Mouse (Mus musculus) embryonic facial prominence, embryonic 12.5 days (tissue): Measurements from ENCODE around the gene Wdr20. TPM values are rescaled to one million over a fixed set of nuclear protein-coding genes. Genes with fewer than 3 reads are reported as not detected.

Source experiments
- ATAC-seq: fragments of 200-750 bp; cut with Nextera tagmentation; 2 replicates; pipeline ENCODE4 v1.8.0; 2017; ENCODE audit not compliant: insufficient number of reproducible peaks, insufficient read depth, low FRiP score, low TSS enrichment
- H3K27ac ChIP-seq: fragments of 300-500 bp; sonication (generic); 2 replicates; pipeline ENCODE4 v1.5.1; 2016; ENCODE audit warnings: mild to moderate bottlenecking
- H3K27me3 ChIP-seq: fragments of 300-500 bp; sonication (generic); 2 replicates; pipeline ENCODE4 v1.6.1; 2016; ENCODE audit warnings: mild to moderate bottlenecking, moderate library complexity
- H3K36me3 ChIP-seq: fragments of 300-500 bp; sonication (generic); 2 replicates; pipeline ENCODE4 v1.6.1; 2016; ENCODE audit warnings: mild to moderate bottlenecking
- H3K4me1 ChIP-seq: fragments of 300-500 bp; sonication (generic); 2 replicates; pipeline ENCODE4 v1.6.1; 2016
- H3K4me2 ChIP-seq: fragments of 300-500 bp; sonication (generic); replicated peaks from 2 replicates; pipeline ENCODE4 v1.6.1; 2016; ENCODE audit warnings: mild to moderate bottlenecking, moderate library complexity
- H3K4me3 ChIP-seq: fragments of 300-500 bp; sonication (generic); 2 replicates; pipeline ENCODE4 v1.5.1; 2016; ENCODE audit warnings: mild to moderate bottlenecking
- H3K9ac ChIP-seq: fragments of 300-500 bp; sonication (generic); 2 replicates; pipeline ENCODE4 v1.6.1; 2016; ENCODE audit warnings: mild to moderate bottlenecking, moderate library complexity
- H3K9me3 ChIP-seq: fragments of 300-500 bp; sonication (generic); 2 replicates; pipeline ENCODE4 v1.6.1; 2016; ENCODE audit warnings: mild to moderate bottlenecking, moderate library complexity
- WGBS: fragments of 180-500 bp; shearing (Covaris S2); methylation state at CpG from one replicate; pipeline ENCODE4 v1.1.7; 2016; 5-methylcytosine and 5-hydroxymethylcytosine counted together
- polyA plus RNA-seq: library from polyadenylated mRNA; unstranded; fragments of >200 nt; fragmentation: Nextera tagmentation; extraction: Ambion mirVana; gene quantifications from 2 replicates; pipeline ENCODE4 v1.2.1, GENCODE M21; 2016

Wdr20 gene
- polyA plus RNA-seq, 1 experiment from 2014 or later, result 30.1 TPM

GRCm38 (mm10) chr12:110835182-110835581 is 97.4 kb downstream of the Wdr20 start:
- Histone ChIP-seq H3K9ac (no peak overlapping the region), H3K36me3 (no peaks in the 10 kb centered on the region), H3K27ac (no peak overlapping the region), H3K27me3 (no peaks in the 10 kb centered on the region), H3K4me3 (no peak overlapping the region), H3K9me3 (no peaks in the 10 kb centered on the region), H3K4me1 (peaks cover 12% of the 10 kb centered on the region), H3K4me2 (no peak overlapping the region)
- ATAC-seq, result no peak
- WGBS, result 99% methylated on average over 3 of the region's 3 CpGs

- no peaks in the 10 kb centered on the region for H3K36me3 ChIP-seq
- H3K9ac ChIP-seq, result no peak overlapping the region
- H3K4me2 ChIP-seq, result peak overlapping the region; percentile 17; the same call in 1 of the 2 replicates
- H3K9me3 ChIP-seq, result no peaks in the 10 kb centered on the region
- H3K4me3 ChIP-seq, result no peak overlapping the region
- ATAC-seq, result no peak
- WGBS, result 35% methylated on average over 6 of the region's 6 CpGs
- peaks cover 12% of the 10 kb centered on the region for H3K4me1 ChIP-seq
- H3K27ac ChIP-seq, result peak overlapping the region; percentile 71
- no peaks in the 10 kb centered on the region for H3K27me3 ChIP-seq
Measured at GRCm38 (mm10) chr12:110836729-110837128, 99.0 kb downstream of the Wdr20 start.

DNA sequence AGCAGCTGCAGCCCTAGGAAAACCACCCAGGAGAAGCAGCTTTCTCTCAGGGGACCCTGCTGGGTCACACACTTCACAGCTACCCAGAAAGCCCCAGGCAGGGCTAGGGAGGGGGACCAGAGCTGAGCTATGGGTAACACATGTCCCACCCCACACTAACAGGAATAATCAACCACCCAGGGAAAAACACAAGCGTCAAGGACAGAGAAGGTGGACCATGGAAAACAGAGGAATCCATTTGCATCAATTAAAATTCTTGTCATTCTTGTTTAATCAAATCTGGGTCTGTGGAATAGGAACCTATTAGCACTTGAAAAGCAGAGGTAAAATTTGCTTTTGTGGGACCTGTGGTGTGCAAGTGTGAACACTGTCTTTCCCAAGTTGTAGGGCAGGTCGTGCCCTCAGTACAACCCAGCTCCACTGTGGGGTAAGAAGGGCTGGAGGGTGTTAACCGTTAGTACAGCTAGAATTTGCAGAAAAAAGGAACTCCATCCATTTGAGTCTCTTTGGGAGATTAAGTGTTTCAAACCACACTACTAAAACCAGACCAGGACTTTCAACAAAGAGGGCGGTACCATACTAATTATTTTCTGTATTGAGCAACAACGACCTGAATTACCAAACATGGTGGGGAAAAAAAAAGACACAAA is 99.6 kb downstream of the Wdr20 start:
- Histone ChIP-seq H3K36me3 (no peaks in the 10 kb centered on the region), H3K4me1 (peaks cover 12% of the 10 kb centered on the region), H3K27ac (peak overlapping the region; percentile 71), H3K27me3 (no peaks in the 10 kb centered on the region), H3K9me3 (no peaks in the 10 kb centered on the region), H3K9ac (no peak overlapping the region), H3K4me2 (peak overlapping the region; percentile 17; the same call in 1 of the 2 replicates), H3K4me3 (no peak overlapping the region)
- 34% methylated on average over 5 of the region's 5 CpGs for WGBS
- ATAC-seq, result no peak

GRCm38 (mm10) chr12:110837850-110838249 is 100.1 kb downstream of the Wdr20 start:
- Histone ChIP-seq H3K9me3 (no peaks in the 10 kb centered on the region), H3K4me2 (no peak overlapping the region), H3K36me3 (no peaks in the 10 kb centered on the region), H3K4me1 (peaks cover 12% of the 10 kb centered on the region), H3K9ac (no peak overlapping the region), H3K27me3 (no peaks in the 10 kb centered on the region), H3K27ac (no peak overlapping the region), H3K4me3 (no peak overlapping the region)
- 86% methylated on average over 8 of the region's 8 CpGs for WGBS
- ATAC-seq, result no peak

- no peak within 1 kb of the TSS for H3K27ac ChIP-seq
- no peaks in the 10 kb centered on the region for H3K27me3 ChIP-seq
- peak; percentile 73 for ATAC-seq
- H3K4me2 ChIP-seq, result peak within 1 kb of the TSS; percentile 65
- H3K36me3 ChIP-seq, result no peaks in the 10 kb centered on the region
- H3K4me1 ChIP-seq, result peaks cover 12% of the 10 kb centered on the region
- H3K9me3 ChIP-seq, result no peaks in the 10 kb centered on the region
- peak within 1 kb of the TSS; percentile 51 for H3K9ac ChIP-seq
- under 1% methylated on average over 71 of the region's 71 CpGs for WGBS
- H3K4me3 ChIP-seq, result peak within 1 kb of the TSS; percentile 73
Measured at GRCm38 (mm10) chr12:110840348-110841198, 102.8 kb downstream of the Wdr20 start, which contains the start of gene Mok. Mok (minus strand) TSS chr12:110840939.

GRCm38 (mm10) chr12:110841731-110842493 is 104.2 kb downstream of the Wdr20 start:
- no peak for ATAC-seq
- Histone ChIP-seq H3K9ac (no peak overlapping the region), H3K4me1 (peaks cover 15% of the 10 kb centered on the region), H3K27me3 (0 out of 2 replicates have a peak, but pooled peaks cover 6% of the 10 kb centered on the region), H3K4me3 (no peak overlapping the region), H3K27ac (no peak overlapping the region), H3K9me3 (no peaks in the 10 kb centered on the region), H3K36me3 (no peaks in the 10 kb centered on the region), H3K4me2 (no peak overlapping the region)
- 68% methylated on average over 5 of the region's 5 CpGs for WGBS

- H3K9ac ChIP-seq, result peak overlapping the region; percentile 43
- peak overlapping the region; percentile 59 for H3K4me2 ChIP-seq
- 18% methylated on average over 32 of the region's 32 CpGs for WGBS
- 0 out of 2 replicates have a peak, but pooled peaks cover 6% of the 10 kb centered on the region for H3K27me3 ChIP-seq
- no peak for ATAC-seq
- H3K4me1 ChIP-seq, result peaks cover 10% of the 10 kb centered on the region; the same call in 1 of the 2 replicates
- H3K27ac ChIP-seq, result no peak overlapping the region
- peak overlapping the region; percentile 47 for H3K4me3 ChIP-seq
- no peaks in the 10 kb centered on the region for H3K36me3 ChIP-seq
- no peaks in the 10 kb centered on the region for H3K9me3 ChIP-seq
Measured at GRCm38 (mm10) chr12:110843194-110844048, 105.7 kb downstream of the Wdr20 start.

- no peaks in the 10 kb centered on the region for H3K9me3 ChIP-seq
- H3K9ac ChIP-seq, result peak overlapping the region; percentile 47
- ATAC-seq, result no peak
- 0 out of 2 replicates have a peak, but pooled peaks cover 6% of the 10 kb centered on the region for H3K27me3 ChIP-seq
- H3K36me3 ChIP-seq, result no peaks in the 10 kb centered on the region
- peak overlapping the region; percentile 59 for H3K4me2 ChIP-seq
- peak overlapping the region; percentile 47 for H3K4me3 ChIP-seq
- H3K27ac ChIP-seq, result 0 out of 2 replicates have a peak overlapping the region, but pooled peaks have one; percentile 43
- H3K4me1 ChIP-seq, result peaks cover 10% of the 10 kb centered on the region; the same call in 1 of the 2 replicates
- WGBS, result 1% methylated on average over 42 of the region's 42 CpGs
Measured at GRCm38 (mm10) chr12:110844227-110845130, 106.7 kb downstream of the Wdr20 start.

- Histone ChIP-seq H3K4me2 (peak overlapping the region; percentile 59), H3K4me1 (peaks cover 6% of the 10 kb centered on the region; the same call in 1 of the 2 replicates), H3K4me3 (peak overlapping the region; percentile 47), H3K27ac (0 out of 2 replicates have a peak overlapping the region, but pooled peaks have one; percentile 43), H3K27me3 (0 out of 2 replicates have a peak, but pooled peaks cover 6% of the 10 kb centered on the region), H3K36me3 (no peaks in the 10 kb centered on the region), H3K9ac (peak overlapping the region; percentile 47), H3K9me3 (no peaks in the 10 kb centered on the region)
- peak; percentile 82 for ATAC-seq
- under 1% methylated on average over 36 of the region's 36 CpGs for WGBS
Measured at GRCm38 (mm10) chr12:110845131-110845880, 107.6 kb downstream of the Wdr20 start.
